In the genomic region with DNA sequence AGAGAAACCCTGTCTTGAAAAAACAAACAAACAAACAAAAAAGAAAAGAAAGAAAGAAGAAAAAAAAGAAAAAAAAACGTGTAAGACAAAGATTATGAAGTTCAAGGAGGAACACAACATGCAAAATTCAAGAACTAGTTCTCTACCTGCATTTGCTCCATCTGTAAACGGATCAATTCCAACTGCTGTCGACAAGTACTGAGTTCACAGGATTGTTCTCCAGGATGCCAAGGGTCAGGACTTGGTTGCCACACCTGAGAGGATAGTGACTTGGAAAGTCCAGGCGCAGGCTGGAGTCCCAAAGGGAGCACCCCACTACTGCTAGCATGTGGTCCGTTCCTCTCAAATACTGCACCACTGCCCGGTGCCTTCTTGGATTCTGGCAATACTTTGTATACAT, we compare ENCODE assay signal across 35 mouse cellular contexts. TPM values are rescaled to one million over a fixed set of nuclear protein-coding genes. Genes with fewer than 3 reads are reported as not detected.
"Had no signal": no experiment of that assay in that cellular context is flagged by ENCODE, and none has a peak within 500 bp of the region (broad histone marks: within the 10 kb centered on the region; RNA-seq: fewer than 3 reads in every experiment).

No protein-coding gene starts in this region.

- H3K27me3 ChIP-seq: heart, embryonic 13.5 days; heart, embryonic 15.5 days; hindbrain, embryonic 12.5 days; intestine, embryonic 15.5 days; limb, embryonic 12.5 days had no signal

- H3K4me2 ChIP-seq: heart, embryonic 11.5 days; heart, embryonic 15.5 days; hindbrain, embryonic 12.5 days; hindbrain, embryonic 14.5 days; intestine, embryonic 15.5 days; limb, embryonic 12.5 days; liver, embryonic 11.5 days had no signal

- H3K4me1 ChIP-seq: hindbrain, embryonic 10.5 days; hindbrain, embryonic 12.5 days; limb, embryonic 12.5 days had no signal

- H3K4me3 ChIP-seq: heart, embryonic 13.5 days; heart, embryonic 15.5 days; hindbrain, embryonic 10.5 days; hindbrain, embryonic 12.5 days; intestine, embryonic 15.5 days; layer of hippocampus, adult 2 months; left cerebral cortex, adult 2 months; limb, embryonic 10.5 days; limb, embryonic 12.5 days had no signal

- H3K9me3 ChIP-seq: heart, embryonic 13.5 days; heart, embryonic 15.5 days; hindbrain, embryonic 10.5 days; hindbrain, embryonic 12.5 days; intestine, embryonic 15.5 days; limb, embryonic 10.5 days; limb, embryonic 12.5 days had no signal

- H3K27ac ChIP-seq: hindbrain, embryonic 10.5 days; hindbrain, embryonic 12.5 days; hindbrain, embryonic 14.5 days; intestine, embryonic 15.5 days; layer of hippocampus, adult 2 months; limb, embryonic 10.5 days; limb, embryonic 12.5 days; liver, embryonic 14.5 days had no signal

- DNase-seq: gastrocnemius, postnatal 10 days; kidney, adult 18-20 months; kidney, adult 8-10 months; kidney, postnatal 10 days; kidney, postnatal 25 days; kidney, postnatal 4 days had no signal

- H3K9ac ChIP-seq: heart, embryonic 15.5 days; hindbrain, embryonic 12.5 days; hindbrain, embryonic 14.5 days; intestine, embryonic 15.5 days; limb, embryonic 12.5 days; liver, embryonic 14.5 days had no signal

- ATAC-seq: forebrain, embryonic 16.5 days; hindbrain, embryonic 16.5 days; inflammation-experienced regulatory T-cells, adult 6 months; intestine, embryonic 15.5 days; intestine, postnatal 0 days had no signal

RNA-seq across cellular contexts. Expression of a gene that starts 47.3 kb away (rescaled TPM):
- total RNA-seq: gastrocnemius, postnatal 10 days; gastrocnemius, postnatal 36 days; granulocyte monocyte progenitor cell, adult 5-6 weeks; heart, adult 8-10 months; heart, postnatal 14 days; heart, postnatal 36 days; layer of hippocampus, adult 2 months; layer of hippocampus, postnatal 10 days; layer of hippocampus, postnatal 25 days; left cerebral cortex, adult 2 months; left cerebral cortex, postnatal 14 days; left cerebral cortex, postnatal 36 days had no signal
- polyA plus RNA-seq: forebrain, embryonic 16.5 days; frontal cortex, adult 2 months; heart, embryonic 11.5 days; heart, embryonic 13.5 days; heart, embryonic 15.5 days; hindbrain, embryonic 10.5 days; hindbrain, embryonic 12.5 days; hindbrain, embryonic 14.5 days; hindbrain, embryonic 16.5 days; inflammation-experienced regulatory T-cells, adult 6 months; intestine, embryonic 15.5 days; intestine, postnatal 0 days; limb, embryonic 10.5 days; limb, embryonic 12.5 days; limb, embryonic 14.5 days; liver, embryonic 11.5 days; liver, embryonic 14.5 days; liver, embryonic 16.5 days had no signal
